Mouse (Mus musculus): ENCODE measurements around the gene Tcta. TPM values are rescaled to one million over a fixed set of nuclear protein-coding genes. Genes with fewer than 3 reads are reported as not detected.
"Not testable (repeated sequence)": the region's sequence is repeated elsewhere in the genome, so short reads cannot be mapped to it uniquely, and the experiment has no call there.

Tcta gene
- total and polyA plus RNA-seq, 3 experiments, result 3.4 to 7.0 TPM; not detected in 1

GRCm38 (mm10) chr9:108290016-108290750 is 15.8 kb downstream of the Tcta start, which contains the start of gene Nicn1 (continued):
- no peak for TF ChIP-seq ZC3H11A (IDR thresholded peaks at IDR 0.05; ENCODE audit: low read depth, low read length)
- TF ChIP-seq HCFC1 (IDR thresholded peaks at IDR 0.05; ENCODE audit: low read depth, low read length), result peak; percentile 100
- peak; percentile 86 for TF ChIP-seq GATA1 (IDR thresholded peaks at IDR 0.05; ENCODE audit: low read depth, low read length)
- peak; percentile 14; the same call in 1 of the 2 replicates for TF ChIP-seq MAX (IDR thresholded peaks at IDR 0.05; ENCODE audit: low read length)

GRCm38 (mm10) chr9:108289347-108289746 is 16.6 kb downstream of the Tcta start:
- H3K9ac ChIP-seq (ENCODE audit: control insufficient read depth, low read depth, low read length, poor library complexity, severe bottlenecking), result no peak overlapping the region; the same call in 1 of the 2 replicates
- H3K27ac ChIP-seq (ENCODE audit: control insufficient read depth, low read depth, low read length), result no peak overlapping the region
- peak overlapping the region in 1 of 2 experiments; percentile 81; a peak in 2 of 4 replicates for H3K4me3 ChIP-seq (ENCODE audit: control insufficient read depth in 1 of 2, insufficient read depth in 1 of 2, low read depth in 2 of 2, low read length in 2 of 2)

DNA sequence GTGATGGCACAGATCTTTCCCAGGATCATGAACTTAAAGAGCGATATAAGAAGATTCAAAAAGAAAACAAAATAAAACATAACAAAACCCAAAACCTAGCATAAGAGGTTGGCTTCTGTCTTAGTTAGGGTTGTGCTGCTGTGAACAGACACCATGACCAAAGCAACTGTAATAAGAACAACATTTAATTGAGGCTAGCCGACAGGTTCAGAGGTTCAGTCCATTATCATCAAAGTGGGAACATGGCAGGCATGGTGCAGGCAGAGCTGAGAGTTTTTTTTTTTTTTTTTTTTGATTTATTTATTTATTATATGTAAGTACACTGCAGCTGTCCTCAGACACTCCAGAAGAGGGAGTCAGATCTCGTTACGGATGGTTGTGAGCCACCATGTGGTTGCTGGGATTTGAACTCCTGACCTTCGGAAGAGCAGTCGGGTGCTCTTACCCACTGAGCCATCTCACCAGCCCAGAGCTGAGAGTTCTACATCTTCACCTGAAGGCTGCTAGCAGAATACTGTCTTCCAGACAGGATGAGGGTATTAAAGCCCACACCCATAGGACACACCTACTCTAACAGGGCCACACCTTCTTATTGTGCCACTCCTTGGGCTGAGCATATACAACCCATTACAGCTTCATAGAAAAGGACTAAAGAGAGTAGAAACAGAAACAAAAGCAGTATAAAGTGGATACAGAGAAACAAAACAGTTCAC is 18.3 kb downstream of the Tcta start:
- not testable (repeated sequence) for H3K4me1 ChIP-seq (ENCODE audit: control insufficient read depth in 1 of 2, insufficient read depth in 2 of 2, low read length in 2 of 2); H3K27ac ChIP-seq (ENCODE audit: control insufficient read depth, low read depth, low read length); H3K9ac ChIP-seq (ENCODE audit: control insufficient read depth, low read depth, low read length, poor library complexity, severe bottlenecking); H3K36me3 ChIP-seq (ENCODE audit: control insufficient read depth in 1 of 2, insufficient read depth in 2 of 2, low read length in 2 of 2); H3K4me3 ChIP-seq (ENCODE audit: control insufficient read depth in 1 of 2, insufficient read depth in 1 of 2, low read depth in 2 of 2, low read length in 2 of 2); DNase-seq (ENCODE audit: low read depth, low spot score); H3K27me3 ChIP-seq (ENCODE audit: control insufficient read depth in 1 of 2, insufficient read depth in 2 of 2, low read length in 2 of 2); H3K79me2 ChIP-seq (ENCODE audit: control insufficient read depth, insufficient read depth, low read length, poor library complexity); H3K9me3 ChIP-seq (replicated peaks; ENCODE audit: insufficient read depth, low read length)
- TF ChIP-seq TBP (IDR thresholded peaks at IDR 0.05; ENCODE audit: low read depth, low read length) (peak; percentile 73), ZNF384 (IDR thresholded peaks at IDR 0.05; ENCODE audit: low read depth, low read length) (peak; percentile 20; the same call in 1 of the 2 replicates)

More at GRCm38 (mm10) chr9:108289347-108289746, 16.6 kb downstream of the Tcta start:
- Histone ChIP-seq H3K27me3 (ENCODE audit: control insufficient read depth in 1 of 2, insufficient read depth in 2 of 2, low read length in 2 of 2) (no peaks in the 10 kb centered on the region), H3K36me3 (ENCODE audit: control insufficient read depth in 1 of 2, insufficient read depth in 2 of 2, low read length in 2 of 2) (peaks cover 0 to 3% of the 10 kb centered on the region in 2 experiments; a peak in 2 of 4 replicates), H3K4me1 (ENCODE audit: control insufficient read depth in 1 of 2, insufficient read depth in 2 of 2, low read length in 2 of 2) (peaks cover 0 to 5% of the 10 kb centered on the region in 2 experiments; a peak in 1 of 4 replicates), H3K9me3 (replicated peaks; ENCODE audit: insufficient read depth, low read length) (no peaks in the 10 kb centered on the region), H3K79me2 (ENCODE audit: control insufficient read depth, insufficient read depth, low read length, poor library complexity) (no peaks in the 10 kb centered on the region)
- DNase-seq (ENCODE audit: low read depth, low spot score), result no peak
- TF ChIP-seq ZKSCAN1 (IDR thresholded peaks at IDR 0.05; ENCODE audit: low read depth, low read length), result no peak
- TF ChIP-seq GATA1 (IDR thresholded peaks at IDR 0.05; ENCODE audit: low read depth, low read length), result no peak
- no peak for TF ChIP-seq MEF2A (IDR thresholded peaks at IDR 0.05; ENCODE audit: extremely low read depth, insufficient replicate concordance, low read depth, low read length, poor library complexity, severe bottlenecking)
- TF ChIP-seq ZNF384 (IDR thresholded peaks at IDR 0.05; ENCODE audit: low read depth, low read length), result peak; percentile 67

Measured in MEL (cell line).